Mouse (Mus musculus): ENCODE data around the gene Kif26b. TPM values are rescaled to one million over a fixed set of nuclear protein-coding genes. Genes with fewer than 3 reads are reported as not detected.

Kif26b gene
- polyA plus RNA-seq, 1 experiment from 2014 or later = 5.1 TPM

DNA sequence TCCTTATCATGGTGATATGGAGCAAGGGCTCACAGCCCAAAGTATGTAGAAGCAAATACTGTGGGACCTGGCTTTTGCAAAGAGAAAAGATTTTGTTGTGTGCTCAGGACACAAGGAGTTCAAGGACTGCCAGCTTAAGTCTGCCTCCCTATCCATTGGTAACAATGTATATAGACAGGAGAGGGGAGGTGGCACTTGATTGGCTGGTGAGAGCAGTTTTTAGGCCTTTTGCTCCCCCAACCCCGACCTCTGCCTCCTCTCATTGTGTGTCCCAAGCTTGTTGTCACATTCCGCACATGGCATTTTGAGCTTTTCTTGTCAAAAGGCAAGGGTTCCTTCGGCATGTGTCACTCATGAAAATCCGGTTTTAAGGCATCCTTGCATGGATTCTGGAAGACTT is 326.0 kb downstream of the Kif26b start:
- WGBS = 84% methylated on average over 4 of the region's 4 CpGs
- no peak for ATAC-seq (replicated peaks; ENCODE audit: extremely low read depth, insufficient read depth, low FRiP score)
- H3K4me2 ChIP-seq (ENCODE audit: low read depth, low read length) = no peak overlapping the region
- H3K4me1 ChIP-seq (ENCODE audit: control insufficient read depth, insufficient read depth, low read length) = no peaks in the 10 kb centered on the region
- no peaks in the 10 kb centered on the region for H3K36me3 ChIP-seq (ENCODE audit: control insufficient read depth, insufficient read depth)
- H3K4me3 ChIP-seq (ENCODE audit: low read length) = no peak overlapping the region
- no peak overlapping the region for H3K27ac ChIP-seq (ENCODE audit: low read length)
- H3K27me3 ChIP-seq (ENCODE audit: control insufficient read depth, insufficient read depth, low read length) = no peaks in the 10 kb centered on the region
- no peak overlapping the region for H3K9ac ChIP-seq (ENCODE audit: low read length)
- H3K9me3 ChIP-seq (replicated peaks; ENCODE audit: control insufficient read depth, low read length) = no peaks in the 10 kb centered on the region

DNA sequence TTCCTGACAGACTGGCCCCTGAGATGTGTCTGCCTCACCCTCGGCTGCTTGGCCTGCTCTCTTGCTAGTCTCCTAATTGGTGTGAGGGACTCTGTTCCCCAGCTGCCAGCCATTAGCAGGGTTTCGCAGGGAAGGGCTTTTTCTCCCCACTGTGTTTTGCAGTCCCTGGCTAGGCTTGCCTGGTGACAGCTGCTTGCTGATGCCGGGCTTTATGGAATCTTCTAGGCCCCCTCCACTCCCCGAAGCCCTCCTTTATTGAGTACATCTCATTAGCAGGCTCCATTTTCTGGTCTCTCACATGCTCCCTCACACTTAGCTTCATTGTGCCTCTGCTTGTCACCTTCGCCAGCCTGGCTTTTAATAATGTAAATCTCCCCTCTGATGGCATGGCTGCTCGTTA is 327.0 kb downstream of the Kif26b start:
- Histone ChIP-seq H3K4me2 (ENCODE audit: low read depth, low read length) (no peak overlapping the region), H3K4me3 (ENCODE audit: low read length) (no peak overlapping the region), H3K9me3 (replicated peaks; ENCODE audit: control insufficient read depth, low read length) (no peaks in the 10 kb centered on the region), H3K4me1 (ENCODE audit: control insufficient read depth, insufficient read depth, low read length) (no peaks in the 10 kb centered on the region), H3K27me3 (ENCODE audit: control insufficient read depth, insufficient read depth, low read length) (no peaks in the 10 kb centered on the region), H3K27ac (ENCODE audit: low read length) (no peak overlapping the region), H3K36me3 (ENCODE audit: control insufficient read depth, insufficient read depth) (no peaks in the 10 kb centered on the region), H3K9ac (ENCODE audit: low read length) (no peak overlapping the region)
- 67% methylated on average over 6 of the region's 6 CpGs for WGBS
- ATAC-seq (replicated peaks; ENCODE audit: extremely low read depth, insufficient read depth, low FRiP score) = no peak

DNA sequence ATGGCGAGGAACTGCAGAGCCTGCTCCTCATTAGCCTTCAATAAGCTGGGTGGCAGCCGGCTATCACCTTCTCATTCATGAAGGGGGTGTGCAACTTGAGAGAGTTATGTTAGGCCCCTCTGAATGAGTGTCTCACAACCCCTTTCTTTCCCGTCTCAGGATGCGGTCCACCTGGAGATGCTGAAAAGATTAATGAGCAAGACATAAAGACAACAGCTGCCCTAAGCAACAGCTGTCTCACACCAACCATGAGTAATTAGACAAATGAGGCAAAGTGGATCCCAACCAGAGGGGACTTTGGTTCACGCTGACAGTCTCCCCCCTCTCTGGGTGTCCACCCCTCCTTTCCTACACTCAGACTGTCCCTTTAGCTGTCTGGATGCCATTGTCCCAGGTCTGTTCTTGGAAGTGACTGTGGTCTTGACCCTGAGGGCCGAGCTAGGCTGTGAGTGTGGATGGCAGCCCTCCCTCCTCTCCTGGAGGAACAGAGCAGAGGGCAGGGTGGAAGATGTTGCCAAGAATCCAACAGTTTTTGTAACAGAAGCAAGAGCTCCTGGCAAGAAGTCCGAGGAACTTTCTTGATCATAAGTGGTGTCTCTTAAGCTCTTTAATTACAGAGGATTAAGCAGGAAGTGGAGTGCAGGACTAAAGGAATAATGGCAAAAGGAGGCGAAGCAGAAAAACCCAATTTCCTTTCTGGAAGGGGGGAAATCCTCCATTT is 331.9 kb downstream of the Kif26b start:
- Histone ChIP-seq H3K27me3 (ENCODE audit: control insufficient read depth, insufficient read depth, low read length) (no peaks in the 10 kb centered on the region), H3K4me2 (ENCODE audit: low read depth, low read length) (no peak overlapping the region), H3K27ac (ENCODE audit: low read length) (no peak overlapping the region), H3K36me3 (ENCODE audit: control insufficient read depth, insufficient read depth) (no peaks in the 10 kb centered on the region), H3K9ac (ENCODE audit: low read length) (no peak overlapping the region), H3K4me3 (ENCODE audit: low read length) (no peak overlapping the region), H3K9me3 (replicated peaks; ENCODE audit: control insufficient read depth, low read length) (no peaks in the 10 kb centered on the region), H3K4me1 (ENCODE audit: control insufficient read depth, insufficient read depth, low read length) (no peaks in the 10 kb centered on the region)
- no peak for ATAC-seq (replicated peaks; ENCODE audit: extremely low read depth, insufficient read depth, low FRiP score)
- 77% methylated on average over 8 of the region's 8 CpGs for WGBS

DNA sequence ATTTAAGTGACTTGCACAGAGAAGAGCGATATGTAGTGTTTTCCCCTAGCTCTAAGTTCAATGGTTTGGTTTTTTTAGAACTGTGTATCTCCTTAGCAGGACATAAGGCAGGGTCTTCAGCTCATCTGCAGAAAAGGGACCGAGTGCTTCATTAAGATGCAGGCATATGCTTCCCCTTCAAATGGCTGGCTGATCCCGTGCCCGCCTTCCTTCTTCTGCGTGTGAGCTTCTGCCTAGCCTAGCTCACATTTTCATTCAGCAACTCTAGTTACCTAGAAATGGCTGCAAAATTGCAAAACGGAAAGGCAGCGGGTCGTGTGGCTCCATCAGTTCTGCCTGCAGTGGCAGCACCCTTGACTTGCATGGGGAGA is 332.5 kb downstream of the Kif26b start:
- Histone ChIP-seq H3K4me1 (ENCODE audit: control insufficient read depth, insufficient read depth, low read length) (no peaks in the 10 kb centered on the region), H3K9ac (ENCODE audit: low read length) (no peak overlapping the region), H3K36me3 (ENCODE audit: control insufficient read depth, insufficient read depth) (no peaks in the 10 kb centered on the region), H3K4me3 (ENCODE audit: low read length) (no peak overlapping the region), H3K9me3 (replicated peaks; ENCODE audit: control insufficient read depth, low read length) (no peaks in the 10 kb centered on the region), H3K27ac (ENCODE audit: low read length) (no peak overlapping the region), H3K27me3 (ENCODE audit: control insufficient read depth, insufficient read depth, low read length) (no peaks in the 10 kb centered on the region), H3K4me2 (ENCODE audit: low read depth, low read length) (no peak overlapping the region)
- 89% methylated on average over 8 of the region's 8 CpGs for WGBS
- no peak for ATAC-seq (replicated peaks; ENCODE audit: extremely low read depth, insufficient read depth, low FRiP score)

DNA sequence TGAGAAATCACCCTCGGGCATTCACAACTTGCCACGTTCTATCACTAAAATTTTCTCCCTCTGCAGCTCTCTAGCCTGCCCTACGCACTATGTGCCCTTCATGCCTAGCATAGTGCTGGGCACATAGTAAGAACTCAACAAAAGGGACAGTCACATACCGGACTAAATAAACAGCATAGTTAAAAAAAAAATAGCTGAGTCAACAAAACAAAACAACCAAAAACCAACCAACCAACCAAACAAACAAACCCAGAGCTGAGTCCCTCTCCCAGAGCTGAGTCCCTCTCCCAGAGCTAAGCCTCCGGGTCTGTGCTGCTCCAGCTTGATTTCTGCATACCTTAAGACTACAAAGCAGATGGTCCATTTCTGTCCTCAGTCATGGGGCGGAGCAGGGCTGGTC is 334.8 kb downstream of the Kif26b start:
- no peak overlapping the region for H3K4me2 ChIP-seq (ENCODE audit: low read depth, low read length)
- no peak for ATAC-seq (replicated peaks; ENCODE audit: extremely low read depth, insufficient read depth, low FRiP score)
- no peak overlapping the region for H3K9ac ChIP-seq (ENCODE audit: low read length)
- H3K27ac ChIP-seq (ENCODE audit: low read length) = no peak overlapping the region
- no peaks in the 10 kb centered on the region for H3K4me1 ChIP-seq (ENCODE audit: control insufficient read depth, insufficient read depth, low read length)
- no peaks in the 10 kb centered on the region for H3K9me3 ChIP-seq (replicated peaks; ENCODE audit: control insufficient read depth, low read length)
- H3K36me3 ChIP-seq (ENCODE audit: control insufficient read depth, insufficient read depth) = peaks cover 3% of the 10 kb centered on the region; the same call in 1 of the 2 replicates
- no peaks in the 10 kb centered on the region for H3K27me3 ChIP-seq (ENCODE audit: control insufficient read depth, insufficient read depth, low read length)
- H3K4me3 ChIP-seq (ENCODE audit: low read length) = no peak overlapping the region
- WGBS = 85% methylated on average over 6 of the region's 6 CpGs

DNA sequence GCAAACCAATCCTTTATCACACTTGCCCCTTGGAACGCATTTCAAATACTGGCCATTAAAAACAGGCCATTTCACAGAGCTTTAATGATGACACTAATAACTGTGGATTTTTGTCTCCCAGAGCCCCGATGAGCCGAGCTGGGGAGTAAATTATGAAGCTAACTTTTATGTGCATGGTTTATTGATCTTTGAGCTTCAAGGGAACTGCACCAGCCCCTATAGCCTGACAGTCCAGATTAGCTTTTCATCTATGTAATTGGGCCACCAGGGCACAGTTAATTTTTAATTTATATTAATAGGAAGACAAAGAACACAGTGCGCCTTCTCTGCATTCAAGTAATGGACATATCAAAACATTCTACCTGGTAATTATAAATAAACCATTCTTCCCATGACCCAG is 335.4 kb downstream of the Kif26b start:
- no peak for ATAC-seq (replicated peaks; ENCODE audit: extremely low read depth, insufficient read depth, low FRiP score)
- 92% methylated on average over 4 of the region's 4 CpGs for WGBS
- H3K36me3 ChIP-seq (ENCODE audit: control insufficient read depth, insufficient read depth) = peaks cover 3% of the 10 kb centered on the region; the same call in 1 of the 2 replicates

DNA sequence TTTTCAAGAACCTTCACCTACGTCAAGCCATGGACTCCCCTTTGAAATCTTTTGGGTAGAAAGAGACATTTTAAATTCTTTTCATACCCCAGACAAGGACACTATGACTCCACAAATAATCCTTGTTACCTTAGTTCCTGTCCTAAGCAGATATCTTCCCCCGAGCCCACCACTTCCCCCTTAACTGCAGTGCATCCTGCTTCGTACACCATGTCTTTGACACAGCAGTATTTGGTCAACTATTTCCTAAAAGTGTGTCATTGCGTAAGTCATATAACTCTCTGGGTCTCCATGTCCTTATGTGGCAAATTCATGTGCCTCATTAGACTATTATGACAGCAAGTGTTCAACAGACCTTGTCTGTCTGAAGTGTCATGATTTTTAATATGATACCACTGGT is 337.8 kb downstream of the Kif26b start:
- no peak for ATAC-seq (replicated peaks; ENCODE audit: extremely low read depth, insufficient read depth, low FRiP score)
- Histone ChIP-seq H3K9me3 (replicated peaks; ENCODE audit: control insufficient read depth, low read length) (no peaks in the 10 kb centered on the region), H3K36me3 (ENCODE audit: control insufficient read depth, insufficient read depth) (peaks cover 3% of the 10 kb centered on the region; the same call in 1 of the 2 replicates), H3K27me3 (ENCODE audit: control insufficient read depth, insufficient read depth, low read length) (no peaks in the 10 kb centered on the region), H3K4me2 (ENCODE audit: low read depth, low read length) (no peak overlapping the region), H3K27ac (ENCODE audit: low read length) (no peak overlapping the region), H3K9ac (ENCODE audit: low read length) (no peak overlapping the region), H3K4me1 (ENCODE audit: control insufficient read depth, insufficient read depth, low read length) (peaks cover 7% of the 10 kb centered on the region; the same call in 1 of the 2 replicates), H3K4me3 (ENCODE audit: low read length) (no peak overlapping the region)
- 81% methylated on average over 4 of the region's 4 CpGs for WGBS

More for the DNA sequence above, 335.4 kb downstream of the Kif26b start:
- Histone ChIP-seq H3K27ac (ENCODE audit: low read length) (no peak overlapping the region), H3K4me1 (ENCODE audit: control insufficient read depth, insufficient read depth, low read length) (no peaks in the 10 kb centered on the region), H3K9me3 (replicated peaks; ENCODE audit: control insufficient read depth, low read length) (no peaks in the 10 kb centered on the region), H3K27me3 (ENCODE audit: control insufficient read depth, insufficient read depth, low read length) (no peaks in the 10 kb centered on the region), H3K4me3 (ENCODE audit: low read length) (no peak overlapping the region), H3K9ac (ENCODE audit: low read length) (no peak overlapping the region), H3K4me2 (ENCODE audit: low read depth, low read length) (no peak overlapping the region)

DNA sequence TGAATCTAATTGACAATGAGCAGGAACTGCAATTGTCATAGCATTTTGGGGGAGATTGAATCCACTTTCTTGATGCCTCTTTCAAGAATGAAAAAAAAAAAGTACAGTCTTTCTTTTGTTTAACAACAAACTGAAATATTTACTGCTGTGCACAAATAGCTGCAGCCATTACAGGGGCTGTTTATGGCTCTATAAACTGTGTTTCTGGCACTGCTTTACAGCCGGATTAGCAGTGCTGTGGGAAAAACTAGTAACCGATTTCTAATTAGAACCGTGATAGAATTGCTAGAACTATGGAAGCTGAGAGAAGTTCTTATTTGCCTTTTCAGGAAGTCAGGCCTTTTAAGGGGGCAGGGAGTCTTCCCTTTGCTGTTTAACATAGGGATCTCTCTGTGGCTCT is 342.1 kb downstream of the Kif26b start:
- peaks cover 12% of the 10 kb centered on the region; the same call in 1 of the 2 replicates for H3K36me3 ChIP-seq (ENCODE audit: control insufficient read depth, insufficient read depth)
- no peak for ATAC-seq (replicated peaks; ENCODE audit: extremely low read depth, insufficient read depth, low FRiP score)
- peaks cover 7% of the 10 kb centered on the region; the same call in 1 of the 2 replicates for H3K4me1 ChIP-seq (ENCODE audit: control insufficient read depth, insufficient read depth, low read length)
- 78% methylated on average over 3 of the region's 3 CpGs for WGBS
- H3K4me2 ChIP-seq (ENCODE audit: low read depth, low read length) = no peak overlapping the region
- H3K9me3 ChIP-seq (replicated peaks; ENCODE audit: control insufficient read depth, low read length) = no peaks in the 10 kb centered on the region
- no peak overlapping the region for H3K4me3 ChIP-seq (ENCODE audit: low read length)
- H3K27ac ChIP-seq (ENCODE audit: low read length) = no peak overlapping the region
- no peak overlapping the region for H3K9ac ChIP-seq (ENCODE audit: low read length)
- no peaks in the 10 kb centered on the region for H3K27me3 ChIP-seq (ENCODE audit: control insufficient read depth, insufficient read depth, low read length)

DNA sequence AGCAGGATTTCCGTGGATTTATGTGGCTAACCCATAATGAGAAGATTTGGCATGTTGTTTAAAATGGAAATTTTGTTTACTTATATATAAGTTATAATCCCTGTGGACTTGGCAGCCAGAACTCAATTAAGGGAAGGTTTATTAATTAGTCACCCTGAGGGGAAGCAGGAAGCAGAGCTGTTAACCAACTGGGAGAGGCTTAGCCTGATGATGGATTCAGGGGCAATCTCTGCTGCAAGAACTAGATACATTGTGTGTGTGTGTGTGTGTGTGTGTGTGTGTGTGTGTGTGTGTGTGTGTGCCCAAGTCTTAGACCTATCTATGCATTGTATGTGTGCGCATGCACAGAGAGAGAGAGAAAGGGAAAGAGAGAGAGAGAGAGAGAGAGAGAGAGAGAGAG is 348.0 kb downstream of the Kif26b start:
- H3K27me3 ChIP-seq (ENCODE audit: control insufficient read depth, insufficient read depth, low read length) = no peaks in the 10 kb centered on the region
- peaks cover 8% of the 10 kb centered on the region; the same call in 1 of the 2 replicates for H3K36me3 ChIP-seq (ENCODE audit: control insufficient read depth, insufficient read depth)
- no peaks in the 10 kb centered on the region for H3K4me1 ChIP-seq (ENCODE audit: control insufficient read depth, insufficient read depth, low read length)
- H3K4me3 ChIP-seq (ENCODE audit: low read length) = no peak overlapping the region
- no peaks in the 10 kb centered on the region for H3K9me3 ChIP-seq (replicated peaks; ENCODE audit: control insufficient read depth, low read length)
- WGBS = 72% methylated on average over 2 of the region's 2 CpGs
- no peak overlapping the region for H3K27ac ChIP-seq (ENCODE audit: low read length)
- no peak for ATAC-seq (replicated peaks; ENCODE audit: extremely low read depth, insufficient read depth, low FRiP score)
- no peak overlapping the region for H3K4me2 ChIP-seq (ENCODE audit: low read depth, low read length)
- H3K9ac ChIP-seq (ENCODE audit: low read length) = no peak overlapping the region

Data from heart, embryonic 16.5 days (tissue).